Mouse (Mus musculus) left cerebral cortex, adult 9 months (tissue): ENCODE measurements around the gene Adam33.

ENCODE experiments used
- DNase-seq, 2 experiments: peaks; one replicate each; pipeline ENCODE4 v3.0.0; 2022; ENCODE audit warnings: low spot score in 2 of 2

Adam33 gene

DNA sequence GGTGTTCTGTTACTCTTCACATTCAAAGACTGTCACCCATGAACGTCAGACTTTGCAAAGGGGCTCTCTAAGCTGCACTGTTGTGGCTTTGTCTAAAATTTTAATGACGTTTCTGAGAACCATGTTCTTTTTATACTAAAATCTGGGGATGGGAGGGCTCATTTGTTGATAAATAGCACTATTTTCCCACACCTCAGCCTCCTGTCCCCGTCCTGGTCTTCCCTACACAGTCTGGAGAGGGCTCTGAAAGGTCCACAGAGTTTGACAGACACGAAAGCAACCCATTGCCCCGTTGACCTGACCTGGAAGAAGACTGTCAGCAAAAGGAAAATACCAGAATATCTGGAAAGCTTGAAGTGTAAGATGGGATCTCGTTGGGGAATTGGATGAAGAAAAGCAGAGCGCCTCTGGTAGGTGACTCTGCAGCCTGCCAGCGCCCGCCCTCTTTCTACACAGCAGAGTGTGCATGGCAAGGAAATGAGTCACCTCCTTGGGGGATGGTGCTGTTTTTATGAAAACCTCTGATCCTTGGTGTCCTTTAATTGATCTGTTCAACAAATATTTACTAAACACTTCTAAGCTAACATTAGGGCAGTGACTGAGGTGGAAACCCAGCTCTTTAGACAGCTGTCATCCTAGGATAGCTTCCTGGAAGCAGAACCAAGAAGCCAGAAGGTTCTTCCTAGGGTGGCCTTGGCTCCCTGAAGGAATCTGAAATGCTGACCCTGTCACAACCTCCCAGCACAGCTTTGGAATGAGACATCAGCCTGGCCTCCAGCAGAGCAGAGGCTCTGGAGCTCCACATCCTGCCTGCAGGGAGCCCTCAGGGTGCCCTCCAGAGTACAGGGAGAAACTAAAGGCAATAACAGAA is 34.3 kb downstream of the Adam33 start:
- DNase-seq, result no peak

DNA sequence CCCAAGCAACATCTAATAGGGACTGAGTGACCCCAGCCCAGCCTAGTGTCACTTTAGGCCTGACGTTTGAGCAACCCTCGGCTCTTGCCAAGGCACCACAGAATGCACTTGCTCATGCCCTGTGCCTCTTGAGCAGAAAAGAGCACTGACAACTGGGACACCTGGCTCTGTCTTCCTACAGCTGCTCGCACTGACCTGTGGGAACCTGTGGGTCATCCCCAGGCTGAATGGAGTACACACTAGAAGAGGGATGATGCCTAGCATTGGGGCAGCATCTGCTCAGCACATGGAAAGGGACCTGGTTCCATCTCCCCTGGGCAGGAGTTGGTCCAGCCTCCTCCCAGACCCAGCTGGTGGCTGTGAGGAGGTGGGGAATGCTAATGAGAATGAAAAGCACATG is 36.7 kb downstream of the Adam33 start:
- no peak for DNase-seq

DNA sequence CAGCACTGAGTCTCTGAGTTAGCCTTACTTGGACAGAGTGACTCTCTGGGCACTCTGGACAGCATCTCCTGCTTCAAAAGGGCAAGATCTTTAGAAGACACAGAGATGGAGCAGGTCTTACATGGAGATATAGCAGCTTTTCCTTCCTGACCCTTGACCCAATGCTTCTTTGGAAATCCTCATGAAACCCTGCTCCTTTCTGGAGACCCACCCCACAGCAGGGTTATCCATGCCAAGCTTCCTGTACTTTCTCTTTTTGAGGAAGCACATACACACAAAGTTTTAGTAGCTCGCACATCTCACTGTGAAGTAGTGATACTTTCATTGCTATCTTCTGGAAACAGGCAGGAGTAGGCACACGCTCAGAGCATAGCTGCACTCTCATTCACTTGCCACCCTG is 38.4 kb downstream of the Adam33 start:
- no peak for DNase-seq

DNA sequence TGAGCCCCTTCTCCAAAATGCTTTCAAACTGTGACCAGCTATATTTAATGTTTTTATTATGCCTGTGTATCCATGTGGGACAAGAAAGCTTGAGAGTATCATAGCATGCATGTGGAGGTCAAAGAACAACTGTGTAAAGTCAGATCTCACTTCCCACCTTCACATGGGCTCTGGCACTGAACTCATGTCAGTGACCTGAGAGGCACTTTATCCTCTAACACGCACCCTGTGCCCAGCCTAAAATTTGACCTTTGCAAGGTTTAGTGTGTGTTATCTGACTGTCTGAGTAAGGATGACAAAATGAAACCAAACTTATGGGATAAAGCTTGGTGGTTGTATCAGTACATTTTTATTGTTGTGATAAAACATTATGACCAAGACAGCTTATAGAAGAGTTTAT is 53.0 kb downstream of the Adam33 start:
- DNase-seq, result no peak

DNA sequence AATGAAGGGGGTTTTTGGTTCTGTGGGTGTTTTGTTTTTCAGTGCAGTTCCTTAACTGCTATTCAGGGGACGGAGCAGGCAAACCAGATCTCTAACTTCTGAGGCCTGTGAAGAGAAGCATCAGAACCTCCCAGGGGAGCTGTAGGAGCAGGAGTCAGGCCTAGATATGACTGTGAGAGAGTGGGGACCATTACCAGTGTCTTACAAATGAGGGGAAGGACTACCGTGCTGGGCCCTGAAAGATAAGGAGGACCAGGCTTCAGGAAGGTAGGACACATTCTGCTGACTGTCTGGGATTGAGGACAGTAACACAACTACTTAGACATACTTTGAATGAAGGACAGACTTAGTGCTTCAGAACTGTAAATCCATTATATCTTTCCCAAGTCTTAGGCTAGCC is 54.5 kb downstream of the Adam33 start:
- no peak for DNase-seq
